Mouse (Mus musculus) mouse trophoblast stem cell (cell line): ENCODE data around the gene Tekt5.

Experiments
- in situ Hi-C, 2 experiments: fragments of 300-500 bp; cut with MseI, MboI; formaldehyde crosslinking; loops; 2 replicates in 1 of 2; 3 replicates in 1 of 2; pipeline ENCODE4 v1.15.1; 2025

Gene Tekt5

DNA sequence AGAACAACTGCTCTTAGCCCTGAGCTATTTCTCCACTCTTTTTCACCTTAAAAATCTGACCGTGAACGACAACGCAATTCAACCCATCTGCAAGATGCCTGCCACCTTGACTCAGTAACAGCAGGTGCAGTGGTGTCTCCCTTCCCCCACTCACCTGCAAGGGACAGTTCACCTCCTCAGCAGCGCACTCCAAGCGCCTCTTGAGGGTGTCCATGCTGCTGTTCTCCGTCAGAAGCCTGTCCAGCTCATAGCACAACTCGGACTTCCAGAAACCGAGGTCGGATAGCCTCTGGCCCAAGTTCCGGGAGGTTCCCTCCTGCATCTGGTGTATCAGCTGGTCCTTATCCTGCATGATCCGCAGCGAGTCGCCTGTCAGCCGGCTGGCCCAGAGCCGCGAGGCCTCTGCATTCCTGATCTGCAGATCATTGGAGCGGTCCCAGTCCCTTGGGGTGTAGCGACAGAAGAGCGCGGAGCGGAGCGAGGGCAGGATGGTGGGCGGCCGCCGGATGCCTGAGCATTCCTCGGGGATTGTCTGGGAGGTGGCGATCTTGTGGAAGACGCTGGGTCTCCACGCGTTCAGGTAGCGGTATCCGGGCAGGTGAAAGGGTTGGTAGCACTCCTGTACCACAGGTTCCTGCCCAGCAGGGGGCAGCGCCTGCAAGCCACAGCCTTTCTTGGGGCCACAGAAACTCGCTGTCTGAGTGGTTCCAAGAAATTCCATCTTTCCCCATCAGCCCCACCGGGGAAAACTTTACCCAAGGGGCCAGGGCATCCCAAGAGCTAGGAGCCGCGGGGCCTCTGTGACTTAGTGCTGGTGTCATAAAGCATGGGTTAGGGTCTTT lies at the start of gene Tekt5:
Gene Tekt5 (minus strand): TSS at position 792 of the 842 bp plus-strand sequence.
- in situ Hi-C loops = loop anchor here (5.0 to 25.0 kb wide), 3 partner anchors 113 to 310 kb away; no protein-coding TSS in a partner anchor

DNA sequence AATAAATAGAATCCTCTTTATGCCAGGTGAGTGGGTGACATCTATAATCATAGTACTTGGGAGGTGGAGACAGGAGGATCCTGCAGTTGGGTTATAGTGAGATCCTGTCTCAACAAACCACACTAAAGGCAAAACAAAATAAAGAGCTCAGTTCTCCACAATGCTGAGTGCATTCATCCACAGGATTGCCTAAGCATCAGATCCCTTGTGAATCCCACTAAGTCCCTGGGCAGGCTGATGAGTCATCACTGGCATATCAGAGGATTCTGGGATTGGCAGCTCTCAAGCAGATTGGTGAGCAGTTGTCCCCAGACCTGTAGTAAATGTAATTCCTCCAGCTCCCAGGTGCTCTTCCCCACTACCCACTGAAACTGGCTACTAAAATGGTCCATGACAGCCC lies 48.4 kb upstream of the Tekt5 start:
- in situ Hi-C loops = no loop called here

DNA sequence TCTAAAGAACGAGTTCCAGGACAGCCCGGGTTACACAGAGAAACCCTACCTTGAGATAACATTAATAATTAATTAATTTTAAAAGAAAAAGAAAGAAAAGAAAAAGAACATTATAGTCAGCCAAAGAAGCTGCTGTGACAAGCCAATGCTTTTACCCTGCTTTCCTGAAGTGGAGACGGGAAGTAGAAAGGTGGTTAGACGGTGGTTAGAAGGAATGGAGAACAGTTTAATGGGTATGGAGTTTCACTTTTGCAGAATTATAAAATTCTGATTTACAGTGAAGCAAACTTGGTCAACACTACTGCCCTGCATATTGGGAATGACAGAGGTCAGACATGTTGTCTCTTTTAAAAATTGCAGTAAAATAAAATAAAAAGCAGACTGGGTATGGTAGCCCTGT lies 46.5 kb upstream of the Tekt5 start:
- in situ Hi-C loops = no loop called here

GRCm38 (mm10) chr16:10441328-10441727 lies 46.0 kb upstream of the Tekt5 start:
- in situ Hi-C loops = no loop called here

GRCm38 (mm10) chr16:10438055-10438454 lies 42.8 kb upstream of the Tekt5 start:
- in situ Hi-C loops = no loop called here

DNA sequence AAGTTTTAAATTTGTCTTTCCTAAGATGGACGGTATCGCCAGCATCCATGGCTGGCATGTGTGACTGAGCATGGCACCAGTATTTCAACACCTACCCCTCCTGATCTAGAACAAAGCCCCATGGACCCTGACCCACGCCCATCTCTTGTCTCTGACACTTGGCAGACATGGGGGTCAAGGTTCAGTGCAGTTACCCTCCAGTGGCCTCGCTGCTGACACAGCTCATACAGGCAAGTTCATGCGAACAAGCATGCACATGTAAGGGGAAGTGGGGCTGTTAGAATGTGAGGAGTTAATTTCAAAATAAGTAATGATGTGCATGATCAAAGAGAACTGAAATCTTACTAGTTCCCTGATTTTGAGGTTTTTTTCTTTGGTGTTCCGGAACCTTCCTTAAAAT lies 40.9 kb upstream of the Tekt5 start:
- in situ Hi-C loops = no loop called here

GRCm38 (mm10) chr16:10433344-10433743 lies 38.1 kb upstream of the Tekt5 start:
- in situ Hi-C loops = no loop called here

GRCm38 (mm10) chr16:10432387-10432786 lies 37.1 kb upstream of the Tekt5 start:
- in situ Hi-C loops = no loop called here

DNA sequence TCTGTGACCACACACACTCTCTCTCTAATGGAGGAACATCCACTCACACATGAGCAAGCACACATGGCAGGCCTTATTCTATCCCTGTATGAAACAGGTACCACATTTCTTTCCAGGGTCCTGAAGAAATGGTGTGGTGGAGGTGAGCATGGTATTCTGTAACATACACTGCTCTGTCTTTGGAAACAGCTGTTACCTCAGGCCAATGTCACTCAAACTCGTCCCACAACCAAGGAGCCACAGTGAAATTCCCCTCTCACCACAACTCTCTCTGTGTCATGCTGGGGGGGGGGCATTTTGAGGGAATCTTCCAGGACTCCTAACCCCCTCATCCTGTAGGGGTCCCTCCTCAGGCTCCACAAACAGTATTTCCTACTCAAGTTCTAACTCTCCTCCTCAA lies 36.6 kb upstream of the Tekt5 start:
- in situ Hi-C loops = no loop called here

- in situ Hi-C loops = no loop called here
Measured at GRCm38 (mm10) chr16:10420447-10421054, 25.3 kb upstream of the Tekt5 start.

DNA sequence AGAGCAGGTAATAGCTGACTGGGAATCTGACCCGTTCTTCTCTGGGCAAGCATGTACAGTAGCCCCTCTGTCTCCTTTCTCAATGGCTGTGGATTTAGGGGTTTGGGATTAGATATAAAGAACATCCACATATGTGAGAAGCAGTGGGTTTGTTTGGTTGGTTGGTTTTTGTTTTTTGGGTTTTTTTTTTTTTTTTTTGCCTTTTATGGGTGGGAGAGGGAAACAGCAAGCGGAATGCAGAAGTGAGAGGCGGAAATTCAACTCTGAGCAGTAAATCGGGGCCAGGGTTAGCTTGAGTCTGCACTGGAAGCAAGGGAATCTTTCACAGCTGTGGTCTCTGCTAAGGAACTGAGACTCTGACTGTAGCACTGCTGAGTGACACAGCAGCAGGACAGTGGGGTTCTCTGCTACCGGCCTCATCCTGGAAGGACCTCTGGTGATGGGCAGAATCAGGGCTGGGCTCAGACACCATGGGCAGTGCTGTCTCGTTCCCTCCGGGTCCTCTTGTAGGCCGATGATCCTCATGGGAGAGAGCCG lies 22.5 kb upstream of the Tekt5 start:
- in situ Hi-C loops = loop anchor here in 1 of 2 experiments (5.0 kb wide), 1 partner anchor 110 kb away; no protein-coding TSS in a partner anchor

- in situ Hi-C loops = loop anchor here in 1 of 2 experiments (5.0 kb wide), 1 partner anchor 110 kb away; no protein-coding TSS in a partner anchor
Measured at GRCm38 (mm10) chr16:10416866-10417265, 21.6 kb upstream of the Tekt5 start.

GRCm38 (mm10) chr16:10415976-10416375 lies 20.7 kb upstream of the Tekt5 start:
- in situ Hi-C loops = loop anchor here in 1 of 2 experiments (5.0 kb wide), 1 partner anchor 111 kb away; no protein-coding TSS in a partner anchor

DNA sequence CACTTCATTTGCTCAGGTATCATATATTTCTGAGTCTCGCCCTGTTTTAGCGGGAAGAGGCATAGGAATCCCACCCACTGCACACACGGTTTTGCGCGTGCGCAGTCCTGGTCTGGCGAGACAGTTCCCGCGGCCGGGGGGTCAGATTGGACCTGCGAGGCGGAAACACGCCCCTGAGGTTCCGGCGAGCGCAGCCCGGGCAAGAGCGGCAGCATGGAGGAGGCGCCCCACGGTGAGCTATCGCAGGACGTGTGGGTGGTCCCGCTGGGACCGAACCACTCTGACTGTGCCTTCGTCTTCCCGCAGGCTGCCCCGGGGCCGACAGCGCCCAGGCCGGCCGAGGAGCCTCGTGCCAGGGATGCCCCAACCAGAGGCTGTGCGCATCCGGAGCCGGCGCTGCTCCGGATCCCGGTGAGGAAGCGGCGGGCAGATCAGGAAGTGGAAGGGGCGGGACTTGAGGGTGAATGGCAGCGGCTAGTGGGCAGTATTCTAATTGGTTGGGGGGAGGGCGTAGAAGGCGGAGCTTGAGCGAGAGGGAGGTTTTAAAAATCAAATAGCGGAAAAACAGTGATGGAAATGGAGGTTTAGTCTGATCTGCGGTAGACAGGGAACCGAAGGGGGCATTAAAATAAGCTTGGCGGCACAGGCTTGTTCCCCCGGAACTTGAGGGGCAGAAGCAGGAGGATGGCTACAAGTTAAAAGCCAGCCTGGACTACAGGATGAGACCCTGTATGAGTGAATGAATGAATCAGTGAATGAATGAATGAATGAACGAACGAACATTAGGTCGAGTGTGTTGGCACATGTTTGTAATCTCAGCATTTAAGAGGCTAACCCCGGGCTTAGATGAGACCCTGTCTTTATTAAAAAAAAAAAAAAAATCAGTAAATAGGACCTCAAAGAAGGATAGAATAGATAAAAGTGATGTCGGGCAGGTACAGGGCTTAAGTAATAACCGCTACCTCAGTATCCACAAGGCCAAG lies 16.8 kb upstream of the Tekt5 start, which contains the start of gene Nubp1:
Gene Nubp1 (plus strand): TSS at position 185 of the 983 bp plus-strand sequence.
- in situ Hi-C loops = no loop called here

GRCm38 (mm10) chr16:10399160-10399559 lies 3.9 kb upstream of the Tekt5 start:
- in situ Hi-C loops = loop anchor here (5.0 to 25.0 kb wide), 3 partner anchors 117 to 314 kb away; no protein-coding TSS in a partner anchor

DNA sequence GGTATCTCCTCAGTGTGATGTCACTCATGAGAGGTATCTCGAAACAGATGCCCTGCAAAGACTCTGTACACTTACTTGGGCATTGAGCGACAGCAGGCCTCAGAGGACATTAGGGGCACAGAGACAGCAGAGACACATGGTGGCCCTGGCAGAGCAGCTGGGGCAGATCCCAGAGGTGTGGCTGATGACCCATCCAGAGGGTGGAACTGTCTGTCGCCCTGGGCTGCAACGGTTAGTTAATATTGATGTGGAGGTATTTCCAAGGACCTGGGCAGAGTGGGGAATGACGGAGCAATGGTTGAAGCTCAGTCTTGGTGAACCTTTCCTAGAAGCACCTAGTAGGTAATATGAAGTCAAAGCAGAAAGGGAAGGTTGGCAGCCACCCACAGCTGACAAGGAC lies 3.5 kb upstream of the Tekt5 start:
- in situ Hi-C loops = loop anchor here (5.0 to 25.0 kb wide), 3 partner anchors 116 to 314 kb away; no protein-coding TSS in a partner anchor

DNA sequence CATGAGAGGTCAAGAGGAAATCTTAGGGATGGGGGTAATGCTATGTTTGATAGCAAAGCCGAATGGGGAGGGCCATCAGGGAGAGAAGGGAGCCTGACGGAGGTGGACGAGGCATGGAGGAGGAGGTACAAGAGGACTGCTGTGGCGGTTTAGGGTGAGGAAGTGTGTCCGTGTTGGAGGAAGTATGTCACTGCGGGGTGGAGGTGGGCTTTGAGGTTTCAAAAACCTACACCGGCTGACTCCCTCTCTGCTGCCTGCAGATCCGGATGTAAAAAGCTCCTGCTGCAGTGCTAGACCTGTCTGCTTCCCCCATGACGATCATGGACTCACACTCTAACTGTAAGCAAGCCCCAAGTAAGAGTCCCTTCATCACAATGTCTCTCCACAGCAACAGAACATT lies 2.7 kb downstream of the Tekt5 start:
- in situ Hi-C loops = loop anchor here (10.0 to 25.0 kb wide), 2 partner anchors 305 to 308 kb away; no protein-coding TSS in a partner anchor

DNA sequence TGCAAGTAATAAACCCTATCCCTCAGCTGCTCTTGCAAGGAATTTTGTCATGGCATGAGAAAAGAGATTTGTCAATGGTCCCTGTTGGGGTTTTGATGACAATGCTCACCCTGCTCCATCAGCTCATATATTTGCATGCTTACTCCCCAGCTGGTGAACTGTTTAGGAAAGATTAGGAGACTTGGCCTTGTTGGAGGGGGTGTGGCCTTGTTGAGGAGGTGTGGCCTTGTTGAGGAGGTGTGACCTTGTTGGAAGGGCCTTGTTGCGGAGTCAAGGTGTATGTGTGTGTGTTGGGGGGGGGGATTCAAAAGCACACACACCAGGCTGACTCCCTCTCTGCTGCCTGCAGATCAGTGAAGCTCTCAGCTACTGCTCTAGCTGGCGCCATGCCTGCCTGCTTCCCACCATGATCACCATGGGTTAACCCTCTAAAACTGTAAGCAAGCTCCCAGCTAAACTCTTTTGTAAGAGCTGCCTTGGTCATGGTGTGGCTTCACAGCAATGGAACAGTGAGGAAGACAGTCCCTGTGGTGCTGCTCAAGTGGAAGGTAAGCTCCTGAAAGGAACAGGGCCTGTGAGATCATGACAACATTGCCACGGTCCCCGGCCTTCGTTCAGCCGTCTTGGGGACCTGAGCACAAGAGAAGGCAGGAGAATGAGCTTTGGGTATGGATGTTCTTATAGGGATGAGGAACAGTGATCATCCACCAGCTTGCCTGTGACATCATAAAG lies 6.5 kb downstream of the Tekt5 start:
- in situ Hi-C loops = loop anchor here in 1 of 2 experiments (25.0 kb wide), 1 partner anchor 301 kb away; no protein-coding TSS in a partner anchor

GRCm38 (mm10) chr16:10385261-10385660 lies 10.0 kb downstream of the Tekt5 start:
- in situ Hi-C loops = loop anchor here in 1 of 2 experiments (25.0 kb wide), 1 partner anchor 298 kb away; no protein-coding TSS in a partner anchor

GRCm38 (mm10) chr16:10384544-10384943 lies 10.7 kb downstream of the Tekt5 start:
- in situ Hi-C loops = loop anchor here in 1 of 2 experiments (25.0 kb wide), 1 partner anchor 297 kb away; no protein-coding TSS in a partner anchor
